Mouse (Mus musculus): Measurements from ENCODE around the gene Tet3. TPM values are rescaled to one million over a fixed set of nuclear protein-coding genes. Genes with fewer than 3 reads are reported as not detected.

Gene Tet3
- total RNA-seq, 2 experiments from 2014 or later, result 69.2 to 83.9 TPM

DNA sequence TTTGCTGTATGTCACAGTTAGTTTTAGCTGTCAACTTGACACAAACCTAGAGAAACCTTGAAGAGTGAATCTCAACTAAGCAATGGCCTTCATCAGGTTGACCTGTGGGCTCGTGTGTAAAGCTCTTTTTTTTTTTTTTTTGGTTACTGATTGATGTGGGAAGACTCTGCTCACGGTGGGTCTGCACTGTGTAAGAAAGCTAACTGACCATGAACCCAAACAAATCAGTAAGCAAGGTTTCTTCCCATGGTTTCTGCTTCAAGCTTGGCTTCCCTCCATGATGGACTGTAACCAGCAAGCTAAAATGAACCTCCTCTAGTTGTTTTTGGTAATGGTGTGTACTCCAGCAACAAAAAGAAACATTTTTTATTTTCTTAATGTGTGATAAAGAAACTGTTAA lies 20.3 kb upstream of the Tet3 start:
- DNase-seq (ENCODE audit: extremely low spot score in 1 of 2, low spot score in 1 of 2), result no peak

DNA sequence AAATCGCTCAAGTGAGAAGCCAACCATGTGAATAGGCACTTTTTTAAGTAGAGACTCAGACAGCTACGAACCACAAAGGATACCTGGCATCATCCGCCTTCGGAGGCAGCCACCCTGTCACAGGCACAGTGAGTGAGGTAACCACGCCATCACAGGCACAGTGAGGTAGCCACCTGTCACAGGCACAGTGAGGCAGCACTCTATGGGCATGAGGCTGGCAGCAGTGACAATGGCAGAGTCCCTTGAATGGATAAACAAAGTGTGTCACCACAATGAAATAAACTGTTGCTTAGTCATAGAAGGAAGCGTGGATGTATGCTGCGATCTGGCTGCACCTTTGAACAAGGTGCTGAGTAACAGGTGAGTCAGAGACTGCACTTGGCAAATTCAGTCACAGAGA lies 19.7 kb upstream of the Tet3 start:
- DNase-seq (ENCODE audit: extremely low spot score in 1 of 2, low spot score in 1 of 2), result no peak

DNA sequence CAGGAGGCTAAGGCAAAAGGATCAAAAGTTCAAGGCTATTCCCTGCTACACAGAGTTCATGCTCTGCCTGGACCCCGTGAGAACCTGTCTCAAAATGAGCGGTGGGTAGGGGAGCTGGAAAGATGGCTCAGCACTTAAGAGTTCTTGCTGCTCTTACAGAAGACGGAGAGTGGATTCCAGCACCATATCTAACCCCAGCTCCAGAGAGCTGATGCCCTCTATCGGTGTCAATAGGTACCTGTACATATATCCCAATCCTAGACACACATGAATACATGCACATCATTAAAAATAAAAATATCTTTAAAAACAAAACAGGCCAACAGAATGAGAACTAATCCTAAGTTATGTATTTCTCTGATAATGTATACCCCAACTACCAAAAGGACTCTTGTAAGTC lies 19.3 kb upstream of the Tet3 start:
- DNase-seq (ENCODE audit: extremely low spot score in 1 of 2, low spot score in 1 of 2), result no peak

DNA sequence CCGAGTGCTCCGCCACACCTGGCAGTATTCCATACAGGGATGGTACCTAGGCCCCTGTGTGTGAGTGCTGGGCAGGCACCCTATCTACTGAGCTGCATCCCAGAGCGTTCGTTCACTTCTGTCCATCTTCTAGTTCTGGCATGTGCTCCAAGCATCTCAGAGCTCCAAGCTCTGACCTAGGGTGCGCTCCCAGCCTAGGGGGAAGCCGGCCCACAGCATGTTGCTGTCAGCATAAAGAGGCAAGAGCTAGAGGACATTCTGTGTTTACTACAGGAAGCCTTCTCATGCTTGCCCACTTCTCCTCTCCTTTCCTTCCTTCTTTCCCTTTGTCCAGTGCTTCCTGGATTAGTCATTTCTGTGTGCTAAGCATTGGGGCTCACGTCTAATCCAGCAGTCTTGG lies 16.5 kb upstream of the Tet3 start:
- no peak for DNase-seq (ENCODE audit: extremely low spot score in 1 of 2, low spot score in 1 of 2)

DNA sequence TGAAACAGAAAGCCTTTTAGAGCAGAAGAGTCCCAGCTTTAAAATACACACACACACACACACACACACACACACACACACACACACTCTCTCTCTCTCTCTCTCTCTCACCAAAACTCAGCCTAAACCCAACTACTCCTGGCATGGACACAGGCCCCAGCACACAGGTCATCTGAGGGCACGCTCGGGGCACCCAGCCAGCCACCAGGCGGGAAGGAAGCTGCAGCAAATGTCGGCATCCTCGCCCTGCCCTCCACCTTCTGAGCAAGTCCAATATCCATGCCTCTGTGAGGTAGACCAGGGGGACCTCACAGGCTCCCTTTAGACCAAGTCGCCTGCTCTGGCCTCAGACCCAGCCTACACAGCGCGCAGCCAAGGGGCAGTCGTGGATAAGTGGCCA lies 14.4 kb upstream of the Tet3 start:
- no peak for DNase-seq (ENCODE audit: extremely low spot score in 1 of 2, low spot score in 1 of 2)

DNA sequence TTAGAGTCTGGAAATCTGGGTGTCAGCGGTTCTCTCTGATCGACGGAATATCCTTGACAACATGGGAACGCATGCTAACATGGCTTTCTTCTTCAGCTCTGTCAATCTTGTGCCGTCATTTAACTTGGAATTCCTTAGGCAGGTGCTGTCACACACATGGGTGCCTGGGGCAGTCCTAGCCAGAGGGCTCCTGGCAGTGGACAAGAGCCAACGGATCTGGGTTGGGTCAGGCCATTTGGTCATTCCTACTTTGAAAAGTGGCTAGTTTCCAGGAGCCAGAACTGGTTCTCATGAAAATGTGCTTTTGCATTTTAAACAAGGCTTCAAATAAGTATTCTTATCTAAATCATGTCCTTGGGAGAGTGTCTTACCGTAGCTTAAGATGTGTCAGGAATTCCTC lies 12.9 kb upstream of the Tet3 start:
- no peak for DNase-seq (ENCODE audit: extremely low spot score in 1 of 2, low spot score in 1 of 2)

DNA sequence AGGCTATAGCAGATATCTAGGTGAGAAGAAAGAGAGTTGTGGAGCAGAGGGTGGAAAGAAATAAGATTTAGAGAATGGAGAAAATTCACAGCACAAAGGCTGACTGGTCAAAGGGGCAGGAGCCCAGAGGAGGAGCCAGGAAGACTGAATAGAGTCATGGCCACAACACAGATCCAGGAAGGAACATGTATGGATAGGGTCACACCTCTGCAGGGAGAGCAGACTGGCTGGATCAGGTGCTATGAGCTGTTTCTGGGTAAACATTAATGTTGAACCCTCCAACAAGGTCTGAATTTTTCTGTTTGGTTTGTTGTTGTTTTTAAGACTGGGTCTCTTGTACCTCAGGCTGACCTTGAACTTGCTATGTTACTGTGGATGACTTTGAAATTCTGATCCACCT lies 5.1 kb upstream of the Tet3 start:
- no peak for DNase-seq (ENCODE audit: extremely low spot score in 1 of 2, low spot score in 1 of 2)

DNA sequence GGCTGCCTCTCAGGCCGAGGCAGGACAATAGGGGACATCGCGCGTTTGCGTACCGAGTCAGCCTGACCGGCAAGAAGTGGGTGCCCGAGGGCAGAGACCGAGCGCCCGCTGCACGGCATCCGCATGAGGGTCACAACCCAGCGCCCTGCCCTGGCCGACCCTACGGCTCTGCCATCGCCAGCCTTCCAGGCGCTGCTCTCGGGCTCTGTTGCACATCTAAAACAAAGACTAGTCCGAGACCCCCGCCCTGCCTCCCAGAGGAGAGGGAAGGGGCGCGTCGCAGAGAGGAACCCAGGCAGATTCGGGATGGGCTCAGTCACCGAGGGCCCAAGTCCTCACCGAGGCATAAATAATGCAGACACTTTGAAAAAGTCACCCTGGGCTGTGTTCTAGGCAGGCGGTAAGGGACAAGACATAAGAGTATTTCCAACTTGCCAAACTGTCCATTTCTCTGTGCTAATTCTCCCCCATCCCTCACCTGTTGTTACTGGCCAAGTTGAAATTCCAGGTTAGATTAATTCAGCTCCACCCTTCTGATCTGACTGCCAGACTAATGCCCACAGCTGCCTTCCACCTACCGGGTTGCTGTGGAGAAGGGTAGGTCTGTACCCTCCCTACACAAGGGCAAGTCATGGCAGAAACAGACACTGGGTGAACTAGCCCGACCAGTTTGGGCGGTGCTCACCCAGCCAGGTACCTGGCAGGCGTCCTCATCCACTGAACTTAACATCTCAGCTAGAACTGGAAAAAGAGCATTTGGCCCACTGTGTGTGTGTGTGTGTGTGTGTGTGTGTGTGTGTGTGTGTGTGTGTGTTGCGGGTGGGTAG lies 1.7 kb downstream of the Tet3 start:
- no peak for DNase-seq (ENCODE audit: extremely low spot score in 1 of 2, low spot score in 1 of 2)

DNA sequence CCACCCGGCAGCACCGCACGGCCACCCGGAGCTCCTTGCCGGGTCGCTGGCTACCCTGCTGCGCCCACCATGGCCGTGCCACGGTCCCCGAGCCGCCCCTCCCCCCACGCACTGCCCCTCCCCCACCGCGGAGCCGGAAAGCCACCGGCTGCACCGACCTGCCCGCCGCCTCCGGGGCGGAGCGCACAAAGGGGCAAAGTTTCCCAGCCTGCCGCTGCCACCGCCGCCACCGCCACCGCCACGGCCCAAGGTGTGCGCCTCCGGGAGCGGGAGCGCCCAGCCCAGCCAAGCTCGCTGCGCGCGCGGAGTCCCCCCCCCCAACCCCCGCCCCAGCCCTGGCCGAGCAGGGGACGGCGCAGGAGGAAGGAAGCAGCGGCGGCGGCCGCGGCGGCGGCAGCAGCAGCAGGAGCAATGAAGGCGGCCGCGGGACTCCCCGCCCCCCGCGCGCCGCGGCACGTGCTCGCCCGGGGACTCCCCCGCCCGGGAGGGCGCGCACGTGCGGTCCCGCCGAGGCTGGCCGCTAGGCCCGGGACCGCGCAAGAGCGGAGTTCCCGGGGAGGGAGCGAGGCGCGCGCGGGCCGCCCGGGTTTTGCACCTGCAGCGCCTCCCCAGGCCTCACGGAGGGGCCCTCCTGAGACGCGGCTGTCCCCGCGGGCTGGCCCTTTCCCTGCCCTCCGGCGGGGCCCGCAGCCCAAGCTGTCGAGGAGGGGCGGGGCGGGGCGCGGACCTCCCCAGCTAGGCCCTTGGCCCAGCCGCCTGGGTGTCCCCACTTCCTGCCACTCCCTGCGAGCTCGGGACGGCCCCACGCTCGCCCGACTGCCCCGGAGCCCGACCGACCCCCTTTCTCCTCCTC lies 2.5 kb downstream of the Tet3 start:
- peak in 1 of 2 experiments; percentile 49 for DNase-seq (ENCODE audit: extremely low spot score in 1 of 2, low spot score in 1 of 2)

DNA sequence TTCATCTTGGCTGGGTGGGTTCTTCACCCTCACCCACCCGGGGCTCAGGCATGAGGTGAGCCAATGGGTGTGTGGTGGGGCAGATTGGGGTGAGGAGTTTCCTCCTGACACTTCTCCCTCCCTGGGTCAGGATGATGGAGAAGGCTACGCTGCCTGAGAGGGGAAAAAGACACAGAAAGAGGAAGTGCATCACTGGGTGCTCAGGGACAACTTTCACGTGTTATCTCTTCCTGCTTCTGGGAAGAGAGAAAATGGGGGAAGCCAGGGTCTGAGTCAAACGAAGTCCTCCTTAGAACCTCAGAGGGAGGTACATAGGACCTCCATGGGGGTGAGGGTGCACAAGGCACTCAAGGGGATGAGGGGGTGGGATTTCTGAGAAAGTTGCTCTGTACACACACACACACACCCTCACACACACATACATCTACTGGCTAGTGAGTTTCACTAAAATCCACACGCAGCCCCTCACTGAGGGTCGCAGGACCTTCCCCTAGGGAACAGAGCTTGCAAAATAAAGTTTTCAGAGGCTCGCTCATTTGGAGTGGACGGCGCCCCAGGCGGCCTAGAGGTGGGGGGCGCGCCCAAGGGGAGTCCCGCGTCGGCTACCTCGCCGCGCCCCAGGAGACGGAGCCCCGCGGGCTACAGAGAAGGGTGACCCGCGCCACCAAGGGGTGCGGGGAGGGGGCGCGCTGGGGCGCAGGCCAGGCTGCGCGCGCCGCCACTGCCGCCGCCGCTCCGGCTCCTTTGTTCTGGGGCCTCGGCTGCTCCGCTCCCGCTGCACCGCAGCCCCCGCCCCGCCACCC lies 3.4 kb downstream of the Tet3 start:
- no peak for DNase-seq (ENCODE audit: extremely low spot score in 1 of 2, low spot score in 1 of 2)

DNA sequence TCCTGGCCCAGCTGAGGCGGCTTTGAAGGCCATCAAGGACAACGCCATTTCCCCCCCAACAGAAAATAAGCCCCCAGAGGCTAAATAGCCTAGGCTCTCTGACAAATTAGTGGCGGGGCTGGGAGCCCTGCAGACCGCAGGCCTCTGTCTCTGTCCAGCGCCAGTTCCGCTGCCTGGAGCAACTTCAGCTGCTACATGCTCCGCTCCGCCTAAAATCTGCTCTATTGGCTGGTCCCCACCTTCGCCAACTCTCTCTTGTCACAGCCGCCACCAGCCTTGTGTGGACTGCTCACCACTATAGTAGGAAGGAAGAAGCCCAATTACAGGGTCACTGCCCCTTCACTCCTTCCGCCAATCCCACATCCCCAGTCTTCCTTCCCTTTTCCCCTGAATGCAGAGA lies 5.2 kb downstream of the Tet3 start:
- no peak for DNase-seq (ENCODE audit: extremely low spot score in 1 of 2, low spot score in 1 of 2)

DNA sequence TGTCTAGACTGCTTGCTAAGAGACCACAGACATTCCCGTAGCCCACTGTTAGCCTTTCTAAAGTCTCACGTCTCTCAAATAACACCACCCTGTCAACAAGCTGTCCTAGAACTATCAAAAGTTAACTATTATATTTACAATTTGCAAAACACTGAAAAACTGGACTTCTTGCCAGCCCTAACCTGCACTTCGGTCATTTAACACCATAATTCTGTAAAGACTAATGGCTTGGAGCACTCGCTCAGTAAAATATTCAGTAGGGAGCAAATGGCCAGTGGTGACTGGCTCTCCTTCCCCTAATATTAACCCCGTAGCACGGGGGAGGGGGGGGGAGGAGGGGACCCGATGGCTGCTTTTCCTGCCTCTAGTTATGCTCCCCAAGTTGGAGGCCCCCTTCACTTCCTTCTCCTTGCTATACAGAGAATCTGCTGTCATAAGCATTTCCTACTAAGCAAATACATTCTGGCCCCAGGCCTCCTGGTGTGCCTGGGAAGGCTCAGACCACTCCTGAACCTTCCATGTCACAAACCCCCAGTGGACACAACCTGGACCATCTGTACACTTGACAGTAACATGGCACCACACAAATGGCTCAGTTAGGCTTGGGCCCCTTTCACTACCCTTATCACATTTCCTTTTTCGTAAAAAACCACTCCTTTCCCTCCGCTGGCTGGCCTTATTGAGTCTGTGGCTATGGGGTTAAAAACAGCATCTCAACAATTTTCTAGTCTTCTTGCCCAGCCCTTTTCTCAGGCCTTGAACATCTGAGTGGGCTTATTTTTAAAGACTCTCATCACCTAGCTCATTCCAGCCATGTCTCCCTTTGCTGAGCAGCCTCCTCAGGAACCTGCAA lies 8.2 kb downstream of the Tet3 start:
- DNase-seq (ENCODE audit: extremely low spot score in 1 of 2, low spot score in 1 of 2), result no peak

DNA sequence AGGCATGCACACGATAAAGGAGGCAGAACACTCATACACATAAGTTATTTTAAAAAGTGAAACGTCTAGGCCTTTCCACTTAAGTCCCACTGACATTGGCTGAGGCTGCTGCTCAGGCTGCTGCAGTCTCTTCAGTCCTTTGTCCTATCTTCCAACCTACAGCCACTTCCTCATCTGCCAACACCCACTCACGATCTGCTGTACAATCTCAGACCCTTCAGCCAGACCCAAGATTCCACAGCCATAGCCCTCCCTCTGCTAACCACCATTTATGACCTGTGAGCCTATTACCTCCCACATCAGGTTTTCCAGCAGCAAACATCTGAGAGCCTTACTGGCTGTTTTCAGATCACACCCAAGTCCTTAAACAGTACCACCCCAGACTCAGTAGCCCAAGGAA lies 9.4 kb downstream of the Tet3 start:
- DNase-seq (ENCODE audit: extremely low spot score in 1 of 2, low spot score in 1 of 2), result no peak

DNA sequence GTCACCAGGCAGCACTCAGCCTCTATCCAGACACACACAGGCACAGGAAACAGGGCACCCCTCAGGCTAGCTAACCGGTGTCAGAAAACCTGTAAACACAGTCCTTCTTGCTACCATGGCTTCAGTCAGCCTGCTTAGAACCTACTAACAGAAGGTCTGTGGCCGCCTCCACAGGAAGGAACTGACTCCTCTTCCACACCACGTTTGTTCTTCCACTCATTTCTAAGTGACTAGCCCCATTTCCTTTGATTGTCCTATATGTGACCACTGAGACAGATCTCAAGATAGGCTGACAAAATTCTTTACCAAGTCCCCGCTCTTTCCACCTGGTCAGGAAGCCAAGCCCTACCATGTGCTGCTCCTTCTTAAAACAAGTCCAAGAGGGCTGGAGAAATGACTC lies 10.0 kb downstream of the Tet3 start:
- no peak for DNase-seq (ENCODE audit: extremely low spot score in 1 of 2, low spot score in 1 of 2)

DNA sequence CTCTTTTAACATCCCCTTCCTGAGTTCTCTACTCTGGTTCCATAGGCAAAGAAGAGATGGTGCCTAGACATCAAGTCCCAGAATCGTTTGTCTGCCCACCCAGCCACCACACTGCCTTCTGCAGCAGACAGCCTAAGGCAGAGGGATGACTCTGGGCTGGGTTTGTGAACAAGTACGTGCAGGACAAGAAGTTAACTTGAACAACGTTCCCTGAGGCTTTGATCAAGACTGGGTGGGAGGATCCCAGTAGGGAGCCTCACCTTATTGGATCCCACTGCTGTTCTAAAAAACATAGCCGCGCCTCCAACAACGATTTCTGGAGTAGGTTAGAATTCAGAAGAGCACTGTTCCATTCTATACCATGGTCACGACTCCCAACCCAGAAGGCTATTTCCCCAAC lies 11.9 kb downstream of the Tet3 start:
- DNase-seq (ENCODE audit: extremely low spot score in 1 of 2, low spot score in 1 of 2), result no peak

DNA sequence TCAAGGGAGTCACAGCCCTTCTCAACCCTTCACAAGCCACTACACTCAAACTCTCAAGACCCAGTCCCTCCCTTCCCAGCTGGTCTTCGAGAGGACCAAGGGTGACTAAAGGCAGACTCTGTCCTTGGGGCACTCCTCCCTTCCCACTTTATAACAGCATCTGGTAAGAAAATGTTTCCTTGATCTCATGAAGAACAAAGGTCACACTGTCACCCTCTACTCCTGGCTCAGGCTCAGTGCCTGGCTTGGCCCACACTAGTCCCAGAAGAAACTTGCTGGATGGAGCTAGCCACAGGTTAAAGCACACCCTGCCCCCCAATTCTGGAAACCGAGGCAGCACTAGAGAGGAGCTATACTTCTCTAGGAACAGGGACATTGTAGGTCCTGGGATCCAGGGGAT lies 13.1 kb downstream of the Tet3 start:
- no peak for DNase-seq (ENCODE audit: extremely low spot score in 1 of 2, low spot score in 1 of 2)

DNA sequence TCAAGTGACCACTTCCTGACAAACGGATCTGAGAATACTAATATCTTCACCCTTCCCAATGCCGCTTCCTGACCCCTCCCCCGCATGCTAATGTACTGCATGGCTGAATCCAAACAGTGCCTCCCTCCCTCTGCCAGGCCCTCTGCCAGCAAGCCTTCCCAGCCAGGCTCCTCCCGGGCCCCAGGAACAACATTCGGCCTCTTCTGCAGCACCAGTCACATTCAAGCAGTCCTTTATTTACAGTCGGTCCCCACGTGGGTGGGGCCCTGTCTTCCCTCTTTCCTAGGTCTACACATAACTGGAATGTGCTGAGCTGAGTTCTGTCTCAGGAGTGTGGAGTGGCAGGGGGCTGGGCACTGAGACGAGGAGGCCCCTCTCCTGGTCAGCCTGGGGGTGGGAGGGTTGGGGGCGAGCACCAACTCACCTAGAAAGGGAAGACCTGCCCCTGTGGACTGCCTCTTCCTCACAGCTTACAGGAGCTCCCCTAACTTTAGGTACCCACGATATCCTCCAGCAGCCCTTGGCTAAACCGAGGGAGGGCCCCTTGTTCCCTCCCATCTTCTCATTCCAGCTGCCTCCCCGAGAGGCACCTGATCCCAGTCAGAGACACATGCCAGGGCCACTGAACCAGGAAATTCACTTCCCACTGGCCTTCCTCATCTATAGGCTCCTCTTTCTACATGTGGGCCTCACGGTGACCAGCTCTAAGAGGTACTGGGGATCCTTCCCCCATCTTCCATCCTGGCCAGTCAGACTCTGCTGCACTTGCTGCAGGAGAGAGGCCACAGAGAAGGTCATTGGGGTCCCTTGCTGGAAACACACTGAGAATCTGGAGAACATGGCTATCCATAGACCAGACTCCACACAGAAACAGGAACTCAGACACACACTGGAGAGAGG lies 15.2 kb downstream of the Tet3 start:
- DNase-seq (ENCODE audit: extremely low spot score in 1 of 2, low spot score in 1 of 2), result no peak

DNA sequence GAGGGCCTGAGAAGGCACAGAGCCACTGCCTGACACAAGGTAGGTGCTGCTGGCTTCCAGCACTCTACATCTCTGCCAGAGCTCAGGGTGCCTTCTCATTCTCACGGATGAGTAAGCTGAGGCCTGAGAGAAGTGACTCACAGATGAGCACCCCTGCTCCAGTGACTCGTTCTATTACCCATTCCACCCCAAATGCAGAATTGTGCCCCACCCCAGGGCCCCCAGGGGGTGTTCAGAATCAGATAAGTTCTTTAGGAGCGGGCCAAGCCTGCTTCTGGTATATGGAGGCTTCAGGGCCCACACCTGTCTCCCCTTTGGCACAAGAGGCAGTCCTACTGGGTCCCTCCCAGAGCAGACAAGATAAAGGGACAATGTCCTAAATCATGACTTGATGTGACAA lies 16.2 kb downstream of the Tet3 start:
- DNase-seq (ENCODE audit: extremely low spot score in 1 of 2, low spot score in 1 of 2), result no peak
